Mouse (Mus musculus) embryonic stem cell, embryonic (primary cell): ENCODE measurements around the gene Gfpt1.
"Not testable (repeated sequence)": the region's sequence is repeated elsewhere in the genome, so short reads cannot be mapped to it uniquely, and the experiment has no call there.

Experiments
- CTCF ChIA-PET, 4 experiments: fragments of 300-600 bp in 2 of 4; fragments of 350-600 bp in 2 of 4; sonication (Branson Sonifier 250); formaldehyde crosslinking; loops; one replicate each; lab custom pipeline; 2022; ENCODE audit warnings: inconsistent platforms in 2 of 4; lab: Charles Lee
- POLR2A ChIA-PET, 4 experiments: fragments of 300-600 bp in 2 of 4; fragments of 350-600 bp in 2 of 4; sonication (Branson Sonifier 250); formaldehyde crosslinking; loops; one replicate each; lab custom pipeline; 2022; ENCODE audit warnings: antibody characterized with exemption in 4 of 4, inconsistent platforms in 1 of 4; lab: Charles Lee

Gfpt1 gene

DNA sequence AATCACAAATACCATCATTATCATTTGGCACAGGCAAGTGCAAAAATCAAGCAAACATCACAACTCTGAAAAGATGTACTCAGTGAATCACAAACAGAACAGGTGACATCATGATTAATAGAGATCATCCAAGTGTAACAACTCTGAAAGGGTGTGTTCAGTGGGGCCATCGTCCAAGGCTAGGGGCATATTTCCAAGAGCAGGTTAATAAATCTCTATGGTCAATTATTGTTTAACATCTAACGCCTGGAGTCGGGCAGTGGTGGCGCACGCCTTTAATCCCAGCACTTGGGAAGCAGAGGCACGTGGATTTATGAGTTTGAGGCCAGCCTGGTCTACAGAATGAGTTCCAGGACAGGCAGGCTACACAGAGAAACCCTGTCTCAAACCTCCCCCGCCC lies 11.3 kb upstream of the Gfpt1 start:
- POLR2A ChIA-PET, result interaction anchor here in 3 of 4 experiments (0.9 to 13.9 kb wide), 7 partner anchors 8 to 31 kb away, joined by 3 to 156 read pairs (median 4); partner anchors contain the start of gene Gfpt1 (in 2 of the 3)
- CTCF ChIA-PET, result not testable (repeated sequence)

DNA sequence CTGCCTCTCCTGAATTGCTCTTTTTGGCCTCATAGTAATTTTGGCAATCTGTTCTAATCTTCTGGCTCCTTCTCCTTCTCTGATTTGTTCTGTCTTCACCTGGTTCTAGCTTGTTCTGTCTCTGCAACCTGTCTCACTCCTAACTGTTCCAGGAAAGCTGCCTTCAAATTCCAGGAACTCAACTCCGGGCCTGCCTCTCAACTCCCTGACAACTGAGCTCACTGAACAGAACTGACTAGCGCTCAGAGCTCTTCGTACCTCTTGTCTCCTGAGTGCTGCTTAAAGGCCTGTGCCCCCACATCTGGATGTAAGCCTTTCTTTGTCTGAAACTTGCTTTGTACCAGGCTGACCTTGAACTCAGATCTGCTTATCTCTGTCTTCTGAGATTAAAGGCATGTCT lies 10.2 kb upstream of the Gfpt1 start:
- ChIA-PET POLR2A (interaction anchor here in 3 of 4 experiments (0.9 to 13.9 kb wide), 8 partner anchors 8 to 183 kb away, joined by 3 to 156 read pairs (median 7); partner anchors contain the start of genes Gfpt1 (in 3 of the 3) and Aak1 (in 1 of the 3)), CTCF (interaction anchor here in 1 of 4 experiments (0.7 kb wide), 1 partner anchor 22 kb away, joined by 4 read pairs; no protein-coding TSS in a partner anchor)

DNA sequence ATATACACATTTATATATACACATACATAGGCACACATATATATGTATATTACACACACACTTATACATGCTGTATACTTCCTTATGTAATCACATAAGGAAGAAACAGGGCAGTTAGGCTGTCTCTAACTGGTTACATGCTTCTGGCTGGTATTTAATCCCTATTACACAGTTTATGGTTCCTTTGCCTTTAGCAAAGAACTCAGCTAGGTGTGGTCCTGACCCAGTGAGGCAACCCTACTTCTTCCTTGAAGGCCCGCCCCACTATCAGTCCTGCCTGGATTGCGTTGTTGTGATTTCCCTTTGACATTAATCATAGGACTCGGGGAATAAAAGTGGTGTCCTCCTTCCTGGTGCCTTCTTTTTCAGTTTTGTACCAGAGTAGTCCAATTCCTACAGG lies 8.3 kb upstream of the Gfpt1 start:
- POLR2A ChIA-PET, result interaction anchor here in 2 of 4 experiments (1.3 to 11.9 kb wide), 3 partner anchors 7 to 9 kb away, joined by 3 to 156 read pairs (median 3); no protein-coding TSS in a partner anchor
- CTCF ChIA-PET, result no interaction called here

DNA sequence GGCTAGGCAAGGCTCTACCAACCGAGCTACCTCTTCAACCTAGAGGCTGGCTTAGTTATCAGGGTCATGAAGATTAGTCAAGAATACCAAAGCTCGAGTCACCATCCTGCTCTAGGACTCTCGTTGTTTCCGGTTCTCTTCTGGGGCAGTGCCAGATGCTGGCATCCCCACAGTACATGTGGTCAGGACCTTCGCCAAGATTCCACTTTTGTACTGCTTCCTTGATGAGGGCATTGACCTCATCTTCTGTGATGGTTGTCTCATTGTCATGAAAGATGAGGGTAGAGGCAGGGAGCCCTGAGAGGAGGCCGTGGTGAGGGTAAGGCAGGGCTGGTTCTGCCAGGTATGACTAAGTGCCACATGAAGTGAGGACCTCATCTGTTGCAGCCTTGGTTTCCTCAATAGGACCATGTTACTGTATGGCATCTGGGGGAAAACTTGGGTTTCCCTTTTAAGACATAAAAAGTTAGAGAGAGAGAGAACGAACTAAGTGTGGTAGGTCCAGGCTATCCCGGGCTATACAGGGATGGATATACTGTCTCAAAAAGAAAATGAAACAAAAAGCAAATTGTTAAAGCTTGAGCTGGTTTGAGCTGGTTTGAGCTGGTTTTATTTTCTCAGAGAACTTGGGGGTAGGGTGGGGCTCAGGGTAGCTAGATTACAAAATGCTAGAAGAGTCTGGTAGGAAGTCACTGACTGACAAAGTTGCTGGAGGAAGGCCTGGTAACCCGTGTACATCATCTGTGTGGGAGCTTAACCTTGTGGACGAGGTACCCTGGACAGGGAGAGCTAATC lies 4.6 kb upstream of the Gfpt1 start:
- POLR2A ChIA-PET, result interaction anchor here in 3 of 4 experiments (0.6 to 11.9 kb wide), 9 partner anchors 11 to 64 kb away, joined by 3 to 156 read pairs (median 4); no protein-coding TSS in a partner anchor
- CTCF ChIA-PET, result interaction anchor here in 2 of 4 experiments (0.5 to 1.4 kb wide), 4 partner anchors 15 to 1806 kb away, joined by 3 to 4 read pairs (median 3); no protein-coding TSS in a partner anchor

DNA sequence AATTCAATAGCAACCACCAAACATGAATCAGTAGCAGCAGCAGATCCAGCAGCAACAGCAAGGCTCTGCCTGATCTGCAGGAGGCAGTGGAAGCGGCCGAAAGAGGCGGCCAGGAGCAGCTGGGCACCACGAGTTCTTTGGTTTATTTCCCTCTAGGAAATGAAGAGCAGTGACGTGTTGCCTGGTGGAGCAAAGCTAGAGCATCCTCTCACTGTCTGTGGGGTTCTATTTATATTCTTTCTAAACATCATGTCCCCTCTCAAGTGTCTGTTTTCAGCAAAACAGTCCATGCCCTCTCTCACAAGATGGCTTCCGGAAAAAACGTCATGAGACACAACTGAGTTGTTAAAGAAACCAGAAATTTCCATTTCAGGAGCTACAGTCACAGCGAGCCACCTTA lies 3.5 kb upstream of the Gfpt1 start:
- CTCF ChIA-PET, result interaction anchor here in 1 of 4 experiments (0.6 to 1.0 kb wide), 2 partner anchors 292 to 440 kb away, joined by 3 read pairs; no protein-coding TSS in a partner anchor

DNA sequence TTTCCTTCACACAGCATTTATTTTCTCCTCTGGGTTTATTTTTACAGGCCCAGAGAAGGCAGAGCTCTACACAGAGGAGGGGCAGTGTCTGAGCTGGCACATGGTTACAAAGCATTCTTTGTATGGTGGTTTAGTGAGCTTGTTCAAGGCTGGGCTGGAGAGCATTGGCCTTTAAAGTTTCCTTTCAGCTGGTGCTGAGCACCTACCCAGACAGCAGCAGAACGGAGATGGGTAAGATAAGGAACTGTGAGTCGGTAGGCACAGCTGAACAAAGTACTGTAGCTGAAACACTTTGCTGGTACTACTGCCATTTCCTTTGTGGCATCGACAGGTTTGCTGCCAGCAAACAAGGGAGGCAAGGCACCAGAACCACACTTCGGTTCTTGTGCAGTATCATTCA lies 1.7 kb upstream of the Gfpt1 start:
- CTCF ChIA-PET, result interaction anchor here in 2 of 4 experiments (0.7 to 2.3 kb wide), 4 partner anchors 12 to 1549 kb away, joined by 3 to 13 read pairs (median 6); no protein-coding TSS in a partner anchor

More for the DNA sequence above, 3.5 kb upstream of the Gfpt1 start:
- POLR2A ChIA-PET, result interaction anchor here in 2 of 4 experiments (1.5 to 11.9 kb wide), 3 partner anchors 12 to 14 kb away, joined by 5 to 156 read pairs (median 5); no protein-coding TSS in a partner anchor

DNA sequence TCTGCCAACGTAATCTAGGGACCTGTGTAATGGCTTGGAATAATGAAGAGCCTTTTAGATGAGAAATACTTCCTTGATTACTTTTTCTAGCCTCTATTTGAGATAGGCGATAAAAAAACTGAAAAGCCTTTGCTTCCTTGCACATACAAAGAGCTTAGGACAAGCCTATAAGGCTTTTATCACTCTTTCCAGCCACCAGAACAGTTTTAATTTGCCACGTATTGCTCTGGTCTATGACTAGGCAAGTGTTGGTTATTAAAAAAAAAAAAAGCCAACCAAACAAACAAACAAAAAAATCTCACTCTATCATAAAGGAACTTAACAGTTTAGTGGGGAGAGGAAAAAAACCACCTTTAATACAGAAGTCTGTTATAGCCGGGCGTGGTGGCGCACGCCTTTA lies 1.2 kb upstream of the Gfpt1 start:
- ChIA-PET POLR2A (interaction anchor here (0.5 to 11.9 kb wide), 38 partner anchors 9 to 569 kb away, joined by 3 to 156 read pairs (median 4); partner anchors contain the start of genes Gmcl1 (in 1 of the 4) and Nfu1 (in 1 of the 4)), CTCF (interaction anchor here in 3 of 4 experiments (0.6 to 2.3 kb wide), 7 partner anchors 12 to 1549 kb away, joined by 3 to 7 read pairs (median 4); no protein-coding TSS in a partner anchor)

More for the DNA sequence above, 1.7 kb upstream of the Gfpt1 start:
- POLR2A ChIA-PET, result interaction anchor here in 3 of 4 experiments (0.6 to 11.9 kb wide), 8 partner anchors 11 to 409 kb away, joined by 3 to 156 read pairs (median 32); no protein-coding TSS in a partner anchor

DNA sequence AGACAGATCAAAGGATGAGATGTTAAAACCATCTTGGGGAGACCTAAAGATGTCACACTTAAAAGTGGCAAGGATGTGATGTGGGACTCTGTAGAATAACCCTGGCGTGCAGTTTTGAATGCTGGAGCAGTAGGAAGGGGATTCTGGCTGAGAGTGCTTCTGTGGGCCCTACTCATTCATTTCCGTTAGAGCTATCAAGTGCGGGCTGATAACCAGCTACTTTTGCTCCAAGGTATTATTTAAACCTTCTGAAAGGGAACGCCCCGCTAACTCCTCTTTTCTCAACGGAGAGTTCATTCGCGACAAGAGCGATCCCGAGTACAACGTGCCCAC lies 676 bp upstream of the Gfpt1 start:
- ChIA-PET POLR2A (interaction anchor here (0.5 to 11.9 kb wide), 69 partner anchors 10 to 705 kb away, joined by 3 to 156 read pairs (median 4); partner anchors contain the start of genes Nfu1 (in 3 of the 4), Gmcl1 (in 2 of the 4), Aplf (in 1 of the 4) and C87436 (in 1 of the 4)), CTCF (interaction anchor here (0.6 to 2.3 kb wide), 11 partner anchors 16 to 471 kb away, joined by 3 to 7 read pairs (median 4); no protein-coding TSS in a partner anchor)

DNA sequence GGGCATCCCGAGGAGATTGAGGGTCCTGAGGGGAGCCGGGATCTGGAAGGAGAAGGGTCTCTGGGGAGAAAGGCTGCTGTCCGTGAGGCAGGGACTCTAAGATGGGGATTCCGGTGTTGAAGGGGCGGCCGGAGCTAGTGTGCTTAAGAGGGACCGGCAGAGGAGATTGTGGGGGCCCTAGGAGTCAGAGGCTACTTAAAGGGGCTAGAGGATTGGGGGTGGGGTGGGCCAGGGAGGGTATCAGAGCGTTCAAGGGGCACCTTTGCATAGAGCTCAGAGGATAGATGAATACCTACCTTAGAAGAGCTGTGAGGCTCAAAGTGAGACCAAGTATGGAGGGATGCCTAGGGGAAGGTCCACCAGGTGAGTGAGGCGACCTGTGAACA lies 478 bp downstream of the Gfpt1 start:
- POLR2A ChIA-PET, result interaction anchor here (0.5 to 11.9 kb wide), 53 partner anchors 9 to 1045 kb away, joined by 3 to 156 read pairs (median 4); partner anchors contain the start of genes Nfu1 (in 3 of the 4), Antxr1 (in 1 of the 4) and Gmcl1 (in 1 of the 4)
- CTCF ChIA-PET, result interaction anchor here in 3 of 4 experiments (0.8 to 2.3 kb wide), 6 partner anchors 17 to 95 kb away, joined by 3 to 7 read pairs (median 6); no protein-coding TSS in a partner anchor

DNA sequence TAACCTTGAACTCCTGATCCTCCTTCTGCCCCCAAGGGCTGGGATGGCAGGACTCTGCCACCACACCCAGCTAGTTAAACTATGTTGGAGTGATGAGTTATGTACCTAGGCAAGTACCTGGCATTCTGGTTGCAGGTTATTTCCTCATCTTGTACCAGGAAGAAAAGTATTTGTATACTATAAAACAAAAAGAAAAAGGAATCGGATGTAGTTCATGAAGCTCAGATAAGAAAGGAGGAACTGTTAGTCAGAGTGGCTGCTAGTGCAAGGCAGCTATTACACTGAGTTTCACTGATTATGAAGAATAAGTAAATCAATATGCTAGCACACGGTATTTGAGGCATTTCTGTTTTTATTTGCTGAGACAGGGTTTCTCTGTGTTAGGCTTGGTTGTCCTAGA lies 2.2 kb downstream of the Gfpt1 start:
- POLR2A ChIA-PET, result interaction anchor here (0.6 to 11.9 kb wide), 5 partner anchors 9 to 508 kb away, joined by 3 to 156 read pairs (median 3); no protein-coding TSS in a partner anchor
- CTCF ChIA-PET, result interaction anchor here in 1 of 4 experiments (0.6 to 1.4 kb wide), 2 partner anchors 30 to 42 kb away, joined by 3 to 6 read pairs; no protein-coding TSS in a partner anchor

DNA sequence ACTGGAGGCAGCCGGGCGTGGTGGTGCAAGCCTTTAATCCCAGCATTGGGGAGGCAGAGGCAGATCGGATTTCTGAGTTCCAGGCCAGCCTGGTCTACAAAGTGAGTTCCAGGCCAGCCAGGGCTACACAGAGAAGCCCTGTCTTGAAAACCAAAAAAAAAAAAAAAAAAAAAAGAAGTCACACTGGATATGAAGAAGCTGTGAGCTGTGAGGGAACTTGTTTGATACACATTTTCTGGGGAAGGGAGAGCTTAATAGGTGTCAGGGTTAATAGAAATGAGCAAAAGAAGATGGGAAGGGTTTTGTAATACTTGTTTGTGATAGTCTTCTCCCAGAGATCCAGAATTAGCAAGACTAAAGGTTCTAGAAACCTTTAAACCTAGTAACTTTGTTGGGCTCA lies 2.9 kb downstream of the Gfpt1 start:
- ChIA-PET CTCF (interaction anchor here in 1 of 4 experiments (0.6 to 1.4 kb wide), 2 partner anchors 29 to 43 kb away, joined by 3 to 6 read pairs; no protein-coding TSS in a partner anchor), POLR2A (interaction anchor here in 3 of 4 experiments (0.6 to 11.9 kb wide), 5 partner anchors 10 to 767 kb away, joined by 3 to 156 read pairs (median 3); partner anchors contain the start of gene Rab43 (in 1 of the 3))

DNA sequence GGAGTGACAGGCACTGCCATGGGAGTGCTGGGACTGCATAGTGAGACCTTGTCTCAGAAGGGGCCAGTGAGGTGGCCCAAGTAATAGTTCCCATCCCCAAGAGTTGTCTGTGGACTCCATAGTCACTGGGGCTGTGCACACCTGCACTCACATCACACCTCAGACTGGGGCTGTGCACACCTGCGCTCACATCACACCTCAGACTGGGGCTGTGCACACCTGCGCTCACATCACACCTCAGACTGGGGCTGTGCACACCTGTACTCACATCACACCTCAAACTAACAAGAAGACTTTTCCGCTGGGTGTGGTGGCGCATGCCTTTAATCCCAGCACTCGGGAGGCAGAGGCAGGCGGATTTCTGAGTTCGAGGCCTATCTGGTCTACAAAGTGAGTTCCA lies 6.1 kb downstream of the Gfpt1 start:
- CTCF ChIA-PET, POLR2A ChIA-PET: not testable (repeated sequence)

DNA sequence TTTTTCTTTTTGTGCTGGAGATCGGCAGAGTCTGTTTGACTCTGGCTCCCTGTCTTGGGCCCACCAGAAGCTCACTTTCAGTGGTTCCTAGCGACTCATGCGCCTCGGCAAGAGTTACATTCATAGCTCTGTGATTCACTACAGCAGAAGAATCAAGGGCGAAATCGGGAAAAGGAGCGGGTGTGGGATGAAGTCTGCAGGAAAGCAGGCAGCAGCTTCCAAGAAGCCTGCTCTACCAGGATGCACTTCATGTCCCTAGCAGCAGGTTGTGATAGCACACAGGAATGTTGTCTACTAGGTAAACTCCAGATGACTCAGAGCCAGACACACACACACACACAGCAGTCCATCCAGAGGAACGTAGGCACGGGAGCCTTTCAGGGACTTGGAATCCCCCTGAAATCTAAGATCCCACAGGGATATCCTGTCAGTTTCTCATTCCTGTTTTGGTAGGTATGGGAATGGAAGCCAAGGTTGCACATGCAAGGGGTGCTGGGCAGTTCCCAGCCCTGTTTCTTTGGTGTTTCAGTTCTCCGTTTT lies 9.3 kb downstream of the Gfpt1 start:
- POLR2A ChIA-PET, result interaction anchor here (0.6 to 6.2 kb wide), 10 partner anchors 9 to 1056 kb away, joined by 3 to 46 read pairs (median 4); partner anchors contain the start of gene Gfpt1 (in 4 of the 4)

DNA sequence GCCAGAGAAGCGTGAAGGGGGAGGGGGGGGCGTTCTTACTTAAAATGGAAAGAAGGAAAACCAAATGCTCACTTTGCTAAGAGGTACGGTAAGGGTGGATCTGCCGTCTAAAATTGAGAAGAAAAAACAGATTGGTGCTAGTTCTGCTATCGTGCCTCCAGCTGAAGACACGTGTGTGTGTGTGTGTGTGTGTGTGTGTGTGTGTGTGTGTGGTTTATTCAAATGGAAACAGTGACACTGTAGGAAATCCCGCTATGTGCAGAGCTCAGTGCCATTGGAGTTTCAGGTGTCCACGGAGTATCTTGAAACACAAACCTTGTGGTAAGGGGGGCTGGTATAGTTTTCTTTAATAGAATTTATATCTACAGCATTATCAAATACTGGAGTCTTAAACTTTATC lies 11.5 kb downstream of the Gfpt1 start:
- ChIA-PET CTCF (no interaction called here), POLR2A (interaction anchor here in 3 of 4 experiments (0.8 to 6.2 kb wide), 6 partner anchors 11 to 32 kb away, joined by 3 to 46 read pairs (median 4); partner anchors contain the start of gene Gfpt1 (in 3 of the 3))

More for the DNA sequence above, 9.3 kb downstream of the Gfpt1 start:
- CTCF ChIA-PET, result interaction anchor here in 1 of 4 experiments (0.6 kb wide), 1 partner anchor 37 kb away, joined by 3 read pairs; no protein-coding TSS in a partner anchor

DNA sequence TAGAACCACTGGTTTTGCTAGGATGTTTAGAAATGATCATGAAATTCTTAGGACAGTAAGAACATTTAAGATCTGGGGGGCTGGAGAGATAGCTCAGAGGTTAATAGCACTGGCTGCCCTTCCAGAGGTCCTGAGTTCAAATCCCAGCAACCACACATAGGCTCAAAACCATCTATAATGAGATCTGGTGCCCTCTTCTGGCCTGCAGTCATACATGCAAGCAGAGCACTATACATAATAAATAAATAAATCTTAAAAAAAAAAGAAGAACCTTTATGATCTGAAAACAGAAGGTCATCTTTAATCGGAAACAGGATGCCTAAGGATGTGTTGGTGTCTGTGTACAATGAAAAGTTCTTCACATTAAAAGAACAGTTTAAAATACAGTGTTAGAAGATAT lies 17.1 kb downstream of the Gfpt1 start:
- POLR2A ChIA-PET, result no interaction called here
- CTCF ChIA-PET, result interaction anchor here in 2 of 4 experiments (0.5 to 1.0 kb wide), 2 partner anchors 42 to 343 kb away, joined by 3 read pairs; no protein-coding TSS in a partner anchor

DNA sequence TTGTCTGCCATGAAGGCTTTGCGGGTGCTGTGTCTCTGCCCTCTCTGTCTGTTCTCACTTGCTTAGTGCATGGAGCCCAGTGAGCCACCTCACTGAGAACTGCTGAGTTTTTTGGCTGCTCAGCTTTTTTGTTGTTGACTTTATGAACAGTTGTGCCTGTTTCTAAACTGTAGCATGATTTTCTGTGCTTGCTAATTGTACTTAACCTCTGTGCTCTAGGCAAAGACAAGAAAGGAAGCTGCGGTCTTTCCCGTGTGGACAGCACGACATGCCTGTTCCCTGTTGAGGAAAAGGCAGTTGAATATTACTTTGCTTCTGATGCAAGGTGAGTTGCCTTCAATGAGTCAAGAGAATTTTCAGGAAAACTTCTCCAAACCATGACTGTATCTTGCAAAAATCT lies 20.9 kb downstream of the Gfpt1 start:
- ChIA-PET POLR2A (interaction anchor here in 1 of 4 experiments (0.7 kb wide), 1 partner anchor 48 kb away, joined by 3 read pairs; no protein-coding TSS in a partner anchor), CTCF (no interaction called here)

DNA sequence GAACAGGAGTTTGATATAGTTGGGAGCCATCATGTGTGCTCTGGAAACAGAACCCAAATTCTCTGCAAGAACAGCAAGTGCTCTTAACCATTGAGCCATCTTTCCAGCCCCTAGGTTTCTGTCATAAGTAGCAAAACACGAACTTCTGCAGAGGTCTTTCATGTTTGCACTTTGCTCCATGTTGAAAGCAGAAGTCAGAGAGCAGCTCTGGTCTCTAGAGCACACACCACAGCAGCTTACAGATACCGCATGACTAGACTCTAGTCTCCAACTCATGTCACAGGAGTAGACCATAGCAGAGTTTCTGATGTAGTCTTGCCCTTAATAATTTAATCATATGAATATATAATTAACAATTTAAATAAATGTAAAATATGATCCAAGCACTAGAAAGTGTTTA lies 25.6 kb downstream of the Gfpt1 start:
- CTCF ChIA-PET, result interaction anchor here in 1 of 4 experiments (0.6 kb wide), 1 partner anchor 166 kb away, joined by 3 read pairs; no protein-coding TSS in a partner anchor
- POLR2A ChIA-PET, result no interaction called here
